Mouse (Mus musculus) myocyte (in vitro differentiated cells): ENCODE measurements around the gene Mylk4. TPM values are rescaled to one million over a fixed set of nuclear protein-coding genes. Genes with fewer than 3 reads are reported as not detected.

Experiments
- H3K27me3 ChIP-seq: one replicate; pipeline ENCODE4 v1.6.1; 2011; ENCODE audit not compliant: control insufficient read depth, insufficient read depth, insufficient read length
- H3K36me3 ChIP-seq: one replicate; pipeline ENCODE4 v1.6.1; 2011; ENCODE audit not compliant: control insufficient read depth, insufficient read depth
- H3K4me2 ChIP-seq: one replicate; pipeline ENCODE4 v1.6.1; 2011; ENCODE audit warnings: low read depth, control low read depth
- H3K4me3 ChIP-seq: one replicate; pipeline ENCODE4 v1.5.1; 2011; ENCODE audit warnings: mild to moderate bottlenecking, control low read depth, moderate library complexity
- H3K79me2 ChIP-seq: one replicate; pipeline ENCODE4 v1.6.1; 2011; ENCODE audit not compliant: control insufficient read depth, insufficient read depth
- H3ac ChIP-seq: one replicate; pipeline ENCODE4 v1.6.1; 2011; ENCODE audit not compliant: control insufficient read depth, insufficient read length
- CEBPB ChIP-seq: IDR thresholded peaks from 2 replicates; pipeline ENCODE4 v1.6.1; 2011; ENCODE audit warnings: mild to moderate bottlenecking, moderate library complexity; ENCODE audit not compliant: poor library complexity, insufficient read depth, severe bottlenecking
- E2F4 ChIP-seq: IDR thresholded peaks from one replicate; pipeline ENCODE4 v1.6.1; 2011; ENCODE audit warnings: mild to moderate bottlenecking, control low read depth, moderate library complexity; ENCODE audit not compliant: insufficient read depth
- MAX ChIP-seq: IDR thresholded peaks from one replicate; pipeline ENCODE4 v1.6.1; 2011; ENCODE audit warnings: low read depth, mild to moderate bottlenecking, control low read depth
- MYOG ChIP-seq, 3 experiments: IDR thresholded peaks; one replicate each; pipeline ENCODE4 v1.6.1; 2011; ENCODE audit warnings: control low read depth in 2 of 3, low read depth in 2 of 3, mild to moderate bottlenecking in 2 of 3; ENCODE audit not compliant: insufficient read length in 2 of 3, control insufficient read depth in 1 of 3, insufficient read depth in 1 of 3
- POLR2A ChIP-seq: IDR thresholded peaks from one replicate; pipeline ENCODE4 v1.6.1; 2011; ENCODE audit warnings: low read depth, mild to moderate bottlenecking, control low read depth, moderate library complexity; ENCODE audit not compliant: insufficient read length
- POLR2AphosphoS2 ChIP-seq: IDR thresholded peaks from one replicate; pipeline ENCODE4 v1.6.1; 2011; ENCODE audit warnings: low read depth, control low read depth; ENCODE audit not compliant: insufficient read length
- REST ChIP-seq: IDR thresholded peaks from one replicate; pipeline ENCODE4 v1.6.1; 2011; ENCODE audit warnings: mild to moderate bottlenecking, control low read depth, moderate library complexity; ENCODE audit not compliant: insufficient read depth, insufficient read length
- SRF ChIP-seq: IDR thresholded peaks from one replicate; pipeline ENCODE4 v1.6.1; 2011; ENCODE audit warnings: low read depth; ENCODE audit not compliant: control insufficient read depth, insufficient read length
- TCF12 ChIP-seq: IDR thresholded peaks from one replicate; pipeline ENCODE4 v1.6.1; 2011; ENCODE audit warnings: mild to moderate bottlenecking, control low read depth; ENCODE audit not compliant: poor library complexity, insufficient read depth, severe bottlenecking
- TCF3 ChIP-seq: IDR thresholded peaks from one replicate; pipeline ENCODE4 v1.6.1; 2011; ENCODE audit warnings: low read depth, control low read depth; ENCODE audit not compliant: insufficient read length
- USF1 ChIP-seq: IDR thresholded peaks from one replicate; pipeline ENCODE4 v1.6.1; 2011; ENCODE audit warnings: low read depth, mild to moderate bottlenecking, control low read depth, moderate library complexity
- polyA plus RNA-seq: library from polyadenylated mRNA; unstranded; fragments of >200 nt; fragmentation: generic; extraction: Trizol; gene quantifications from one replicate; pipeline ENCODE4 v1.2.1, GENCODE M21; 2012; ENCODE audit warnings: missing spikeins

Gene Mylk4
- polyA plus RNA-seq, 1 experiment: 31.1 TPM

GRCm38 (mm10) chr13:32657583-32657982 lies 126.2 kb downstream of the Mylk4 start:
- Histone ChIP-seq H3K4me3 (no peak overlapping the region), H3K27me3 (no peaks in the 10 kb centered on the region), H3K4me2 (no peak overlapping the region), H3K79me2 (no peaks in the 10 kb centered on the region), H3K36me3 (no peaks in the 10 kb centered on the region), H3ac (no peak overlapping the region)
- TF ChIP-seq POLR2A: no peak
- no peak for TF ChIP-seq CEBPB
- TF ChIP-seq E2F4: no peak
- TF ChIP-seq POLR2AphosphoS2: no peak
- TF ChIP-seq TCF12: no peak
- TF ChIP-seq MAX: no peak
- TF ChIP-seq SRF: no peak
- no peak for TF ChIP-seq MYOG (IDR thresholded peaks at IDR 0.05; ENCODE audit: control insufficient read depth in 1 of 3, insufficient read depth in 1 of 3, insufficient read length in 2 of 3, low read depth in 2 of 3)
- TF ChIP-seq USF1: no peak
- no peak for TF ChIP-seq TCF3
- no peak for TF ChIP-seq REST

Other genes starting within 250 kb of the Mylk4 start
- 22.4 TPM for gene Wrnip1, start 18.1 kb upstream of the Mylk4 start, polyA plus RNA-seq
- gene D930007J09Rik, start 18.9 kb upstream of the Mylk4 start, polyA plus RNA-seq: not detected
- gene Serpinb1a, start 67.2 kb upstream of the Mylk4 start, polyA plus RNA-seq: 85.1 TPM
- gene Serpinb1c, start 114.3 kb upstream of the Mylk4 start, polyA plus RNA-seq: 0.08 TPM
- gene Serpinb6b, start 181.3 kb upstream of the Mylk4 start, polyA plus RNA-seq: 1.4 TPM
- 7.2 TPM for gene Serpinb9, start 219.3 kb upstream of the Mylk4 start, polyA plus RNA-seq
- 0.79 TPM for gene Serpinb9b, start 243.5 kb upstream of the Mylk4 start, polyA plus RNA-seq